Mouse (Mus musculus): ENCODE measurements around the gene 1810009A15Rik. TPM values are rescaled to one million over a fixed set of nuclear protein-coding genes. Genes with fewer than 3 reads are reported as not detected.
A peak's percentile ranks its signal among the peaks of the same experiment; 100 is the strongest.

1810009A15Rik gene
- polyA plus RNA-seq, 1 experiment from 2014 or later = 111 TPM

DNA sequence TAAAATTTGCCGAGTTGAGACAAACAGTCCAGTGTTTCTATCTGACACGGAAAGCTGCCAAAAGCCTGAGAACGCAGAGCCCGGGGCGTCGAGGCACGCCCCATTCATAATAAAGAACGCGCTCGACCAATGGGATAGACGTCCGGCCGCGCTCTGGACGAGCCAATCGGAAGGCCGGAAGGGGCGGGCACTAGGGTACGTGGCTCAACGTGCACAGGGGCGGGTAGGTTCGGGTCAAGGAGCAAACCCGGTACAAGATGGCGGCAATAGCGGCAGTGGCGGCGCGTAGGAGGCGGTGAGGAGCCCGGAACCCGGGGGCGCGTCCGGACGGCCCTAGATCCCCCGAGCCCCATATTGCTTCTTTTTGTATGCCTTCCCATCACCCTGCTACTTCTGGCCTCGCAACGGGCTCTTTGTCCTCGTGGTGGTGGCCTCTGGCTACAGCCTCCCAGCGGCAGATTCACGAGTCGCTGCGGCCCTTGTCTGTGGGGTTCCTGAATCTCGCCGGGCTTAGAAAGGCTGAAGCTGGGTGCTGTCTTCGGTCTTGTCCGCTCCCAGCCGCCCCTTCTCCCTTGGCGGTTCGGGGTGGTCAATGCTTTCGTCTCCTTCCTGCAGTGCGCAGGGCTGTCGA is 9.3 kb downstream of the 1810009A15Rik start, which contains the start of gene Ganab:
Ganab (plus strand) TSS at position 207 of the 631 bp plus-strand sequence.
- Histone ChIP-seq H3K36me3 (replicated peaks; ENCODE audit: control insufficient read depth, insufficient read depth, low read depth, low read length) (peaks cover 3% of the 10 kb centered on the region), H3K9ac (replicated peaks; ENCODE audit: low read length) (peak within 1 kb of the TSS; percentile 81), H3K27ac (replicated peaks; ENCODE audit: low read depth, low read length) (peak within 1 kb of the TSS; percentile 78), H3K27me3 (ENCODE audit: control insufficient read depth, insufficient read depth, low read length) (no peaks in the 10 kb centered on the region), H3K9me3 (replicated peaks; ENCODE audit: control insufficient read depth, low read length) (no peaks in the 10 kb centered on the region), H3K4me3 (ENCODE audit: low read depth, low read length) (peak within 1 kb of the TSS; percentile 80), H3K4me1 (ENCODE audit: control insufficient read depth, insufficient read depth, low read length) (no peaks in the 10 kb centered on the region), H3K4me2 (ENCODE audit: low read depth, low read length) (peak within 1 kb of the TSS; percentile 72)
- DNase-seq (ENCODE audit: low spot score) (peak; percentile 99), ATAC-seq (replicated peaks; ENCODE audit: insufficient number of reproducible peaks, low FRiP score, low TSS enrichment, low read depth) (peak; percentile 98)
- under 1% methylated on average over 53 of the region's 53 CpGs for WGBS

GRCm38 (mm10) chr19:8898576-8898975 is 9.9 kb downstream of the 1810009A15Rik start:
- no peaks in the 10 kb centered on the region for H3K4me1 ChIP-seq (ENCODE audit: control insufficient read depth, insufficient read depth, low read length)
- H3K4me3 ChIP-seq (ENCODE audit: low read depth, low read length) = peak overlapping the region; percentile 80
- WGBS = 12% methylated on average over 13 of the region's 13 CpGs
- H3K9ac ChIP-seq (replicated peaks; ENCODE audit: low read length) = peak overlapping the region; percentile 81
- no peaks in the 10 kb centered on the region for H3K27me3 ChIP-seq (ENCODE audit: control insufficient read depth, insufficient read depth, low read length)
- no peaks in the 10 kb centered on the region for H3K9me3 ChIP-seq (replicated peaks; ENCODE audit: control insufficient read depth, low read length)
- H3K27ac ChIP-seq (replicated peaks; ENCODE audit: low read depth, low read length) = peak overlapping the region; percentile 78; the same call in 1 of the 2 replicates
- DNase-seq (ENCODE audit: low spot score) (no peak), ATAC-seq (replicated peaks; ENCODE audit: insufficient number of reproducible peaks, low FRiP score, low TSS enrichment, low read depth) (0 out of 2 replicates have a peak, but pooled peaks have one; percentile 1)
- peak overlapping the region; percentile 72 for H3K4me2 ChIP-seq (ENCODE audit: low read depth, low read length)
- peaks cover 3% of the 10 kb centered on the region for H3K36me3 ChIP-seq (replicated peaks; ENCODE audit: control insufficient read depth, insufficient read depth, low read depth, low read length)

GRCm38 (mm10) chr19:8899079-8899478 is 10.4 kb downstream of the 1810009A15Rik start:
- H3K27me3 ChIP-seq (ENCODE audit: control insufficient read depth, insufficient read depth, low read length) = no peaks in the 10 kb centered on the region
- peak overlapping the region; percentile 81 for H3K9ac ChIP-seq (replicated peaks; ENCODE audit: low read length)
- WGBS = 68% methylated on average over 3 of the region's 3 CpGs
- H3K4me1 ChIP-seq (ENCODE audit: control insufficient read depth, insufficient read depth, low read length) = no peaks in the 10 kb centered on the region
- DNase-seq (ENCODE audit: low spot score) (no peak), ATAC-seq (replicated peaks; ENCODE audit: insufficient number of reproducible peaks, low FRiP score, low TSS enrichment, low read depth) (no peak)
- peak overlapping the region; percentile 80 for H3K4me3 ChIP-seq (ENCODE audit: low read depth, low read length)
- no peak overlapping the region for H3K27ac ChIP-seq (replicated peaks; ENCODE audit: low read depth, low read length)
- H3K4me2 ChIP-seq (ENCODE audit: low read depth, low read length) = peak overlapping the region; percentile 72
- peaks cover 3% of the 10 kb centered on the region for H3K36me3 ChIP-seq (replicated peaks; ENCODE audit: control insufficient read depth, insufficient read depth, low read depth, low read length)
- H3K9me3 ChIP-seq (replicated peaks; ENCODE audit: control insufficient read depth, low read length) = no peaks in the 10 kb centered on the region

DNA sequence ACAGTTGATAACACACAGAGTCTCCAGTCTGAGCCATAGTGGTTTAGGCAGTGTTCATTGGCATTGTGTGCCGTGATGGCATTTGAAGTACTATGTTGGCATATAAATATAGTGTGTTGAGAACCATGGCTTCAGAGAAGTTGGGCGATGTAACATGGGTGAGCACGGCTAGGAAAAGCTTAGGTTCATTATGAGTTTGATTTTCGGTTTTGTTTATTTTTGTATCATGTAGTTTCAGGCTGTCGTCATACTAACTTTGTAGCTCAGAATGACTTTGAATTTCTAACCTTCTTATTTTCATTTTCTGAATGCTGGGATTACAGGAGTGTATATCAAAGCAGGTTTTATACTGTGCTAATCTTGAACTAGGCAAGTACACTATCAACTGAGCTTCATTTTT is 14.8 kb downstream of the 1810009A15Rik start:
- Histone ChIP-seq H3K9me3 (replicated peaks; ENCODE audit: control insufficient read depth, low read length) (no peaks in the 10 kb centered on the region), H3K27me3 (ENCODE audit: control insufficient read depth, insufficient read depth, low read length) (no peaks in the 10 kb centered on the region), H3K4me3 (ENCODE audit: low read depth, low read length) (no peak overlapping the region), H3K4me1 (ENCODE audit: control insufficient read depth, insufficient read depth, low read length) (no peaks in the 10 kb centered on the region), H3K27ac (replicated peaks; ENCODE audit: low read depth, low read length) (no peak overlapping the region), H3K36me3 (replicated peaks; ENCODE audit: control insufficient read depth, insufficient read depth, low read depth, low read length) (peaks cover 12% of the 10 kb centered on the region), H3K4me2 (ENCODE audit: low read depth, low read length) (no peak overlapping the region), H3K9ac (replicated peaks; ENCODE audit: low read length) (no peak overlapping the region)
- DNase-seq (ENCODE audit: low spot score) (no peak), ATAC-seq (replicated peaks; ENCODE audit: insufficient number of reproducible peaks, low FRiP score, low TSS enrichment, low read depth) (no peak)
- 92% methylated on average over 5 of the region's 5 CpGs for WGBS

GRCm38 (mm10) chr19:8908531-8908930 is 19.9 kb downstream of the 1810009A15Rik start:
- 89% methylated on average over 6 of the region's 6 CpGs for WGBS
- no peaks in the 10 kb centered on the region for H3K4me1 ChIP-seq (ENCODE audit: control insufficient read depth, insufficient read depth, low read length)
- H3K4me3 ChIP-seq (ENCODE audit: low read depth, low read length) = no peak overlapping the region
- ATAC-seq (replicated peaks; ENCODE audit: insufficient number of reproducible peaks, low FRiP score, low TSS enrichment, low read depth) = no peak
- H3K27me3 ChIP-seq (ENCODE audit: control insufficient read depth, insufficient read depth, low read length) = no peaks in the 10 kb centered on the region
- no peak overlapping the region for H3K27ac ChIP-seq (replicated peaks; ENCODE audit: low read depth, low read length)
- no peak for DNase-seq (ENCODE audit: low spot score)
- no peak overlapping the region for H3K4me2 ChIP-seq (ENCODE audit: low read depth, low read length)
- peaks cover 33% of the 10 kb centered on the region for H3K36me3 ChIP-seq (replicated peaks; ENCODE audit: control insufficient read depth, insufficient read depth, low read depth, low read length)
- H3K9me3 ChIP-seq (replicated peaks; ENCODE audit: control insufficient read depth, low read length) = no peaks in the 10 kb centered on the region
- no peak overlapping the region for H3K9ac ChIP-seq (replicated peaks; ENCODE audit: low read length)

GRCm38 (mm10) chr19:8911810-8912209 is 23.2 kb downstream of the 1810009A15Rik start:
- Histone ChIP-seq H3K9me3 (replicated peaks; ENCODE audit: control insufficient read depth, low read length) (no peaks in the 10 kb centered on the region), H3K4me1 (ENCODE audit: control insufficient read depth, insufficient read depth, low read length) (no peaks in the 10 kb centered on the region), H3K36me3 (replicated peaks; ENCODE audit: control insufficient read depth, insufficient read depth, low read depth, low read length) (peaks cover 49% of the 10 kb centered on the region), H3K4me3 (ENCODE audit: low read depth, low read length) (no peak overlapping the region), H3K27ac (replicated peaks; ENCODE audit: low read depth, low read length) (no peak overlapping the region), H3K27me3 (ENCODE audit: control insufficient read depth, insufficient read depth, low read length) (no peaks in the 10 kb centered on the region), H3K4me2 (ENCODE audit: low read depth, low read length) (no peak overlapping the region), H3K9ac (replicated peaks; ENCODE audit: low read length) (no peak overlapping the region)
- no peak for DNase-seq (ENCODE audit: low spot score)
- ATAC-seq (replicated peaks; ENCODE audit: insufficient number of reproducible peaks, low FRiP score, low TSS enrichment, low read depth) = no peak
- WGBS = 90% methylated on average over 5 of the region's 5 CpGs

GRCm38 (mm10) chr19:8914212-8914611 is 25.6 kb downstream of the 1810009A15Rik start:
- no peak overlapping the region for H3K9ac ChIP-seq (replicated peaks; ENCODE audit: low read length)
- H3K27me3 ChIP-seq (ENCODE audit: control insufficient read depth, insufficient read depth, low read length) = no peaks in the 10 kb centered on the region
- H3K4me3 ChIP-seq (ENCODE audit: low read depth, low read length) = no peak overlapping the region
- H3K4me1 ChIP-seq (ENCODE audit: control insufficient read depth, insufficient read depth, low read length) = no peaks in the 10 kb centered on the region
- ATAC-seq (replicated peaks; ENCODE audit: insufficient number of reproducible peaks, low FRiP score, low TSS enrichment, low read depth) = no peak
- no peak for DNase-seq (ENCODE audit: low spot score)
- H3K36me3 ChIP-seq (replicated peaks; ENCODE audit: control insufficient read depth, insufficient read depth, low read depth, low read length) = peaks cover 32% of the 10 kb centered on the region
- WGBS = 96% methylated on average over 3 of the region's 3 CpGs
- H3K27ac ChIP-seq (replicated peaks; ENCODE audit: low read depth, low read length) = no peak overlapping the region
- no peaks in the 10 kb centered on the region for H3K9me3 ChIP-seq (replicated peaks; ENCODE audit: control insufficient read depth, low read length)
- no peak overlapping the region for H3K4me2 ChIP-seq (ENCODE audit: low read depth, low read length)

GRCm38 (mm10) chr19:8919000-8919399 is 30.3 kb downstream of the 1810009A15Rik start:
- ATAC-seq (replicated peaks; ENCODE audit: insufficient number of reproducible peaks, low FRiP score, low TSS enrichment, low read depth) (no peak), DNase-seq (ENCODE audit: low spot score) (no peak)
- Histone ChIP-seq H3K4me3 (ENCODE audit: low read depth, low read length) (no peak overlapping the region), H3K36me3 (replicated peaks; ENCODE audit: control insufficient read depth, insufficient read depth, low read depth, low read length) (peaks cover 19% of the 10 kb centered on the region), H3K4me2 (ENCODE audit: low read depth, low read length) (no peak overlapping the region), H3K9ac (replicated peaks; ENCODE audit: low read length) (no peak overlapping the region), H3K9me3 (replicated peaks; ENCODE audit: control insufficient read depth, low read length) (no peaks in the 10 kb centered on the region), H3K4me1 (ENCODE audit: control insufficient read depth, insufficient read depth, low read length) (no peaks in the 10 kb centered on the region), H3K27ac (replicated peaks; ENCODE audit: low read depth, low read length) (no peak overlapping the region), H3K27me3 (ENCODE audit: control insufficient read depth, insufficient read depth, low read length) (no peaks in the 10 kb centered on the region)
- 90% methylated on average over 3 of the region's 3 CpGs for whole genome bisulfite sequencing

Measured in embryonic facial prominence, embryonic 11.5 days (tissue).